7 mouse cellular contexts compared by ENCODE assay signal in genomic region chr14:20545529-20546331, GRCm38 (mm10). TPM values are rescaled to one million over a fixed set of nuclear protein-coding genes. Genes with fewer than 3 reads are reported as not detected.
DNase-seq lines count a peak whose midpoint lies in the region; ATAC-seq and TF ChIP-seq lines count a peak whose summit lies in the region.

No protein-coding gene starts in this region.

- H3K9ac ChIP-seq in intestine, postnatal 0 days (ENCODE audit: low read depth, low read length), result peak overlapping the region; percentile 92
- peak overlapping the region; percentile 96 for H3K9ac ChIP-seq in midbrain, embryonic 12.5 days (replicated peaks)

- TF ChIP-seq CTCF in intestine, postnatal 0 days (IDR thresholded peaks at IDR 0.05; ENCODE audit: low read depth), result no peak
- TF ChIP-seq CTCF in small intestine, adult 2 months (IDR thresholded peaks at IDR 0.05; ENCODE audit: extremely low read depth, insufficient read length, insufficient replicate concordance, low read depth, low read length), result no peak

- ATAC-seq in intestine, postnatal 0 days, result peak; percentile 99
- ATAC-seq in midbrain, embryonic 12.5 days (ENCODE audit: low FRiP score, low read depth), result peak; percentile 97

- H3K27me3 ChIP-seq in intestine, postnatal 0 days (replicated peaks; ENCODE audit: control insufficient read depth, insufficient read depth, low read length), result no peaks in the 10 kb centered on the region
- H3K27me3 ChIP-seq in midbrain, embryonic 12.5 days, result no peaks in the 10 kb centered on the region
- H3K27me3 ChIP-seq in small intestine, adult 2 months (ENCODE audit: control insufficient read depth, insufficient read depth, low read length), result no peaks in the 10 kb centered on the region

- peak overlapping the region; percentile 72 for H3K4me3 ChIP-seq in intestine, postnatal 0 days (ENCODE audit: low read depth, low read length)
- H3K4me3 ChIP-seq in midbrain, embryonic 12.5 days, result peak overlapping the region; percentile 90
- peak overlapping the region; percentile 99 for H3K4me3 ChIP-seq in small intestine, adult 2 months (ENCODE audit: low read depth, low read length)

- under 1% methylated on average over 61 of the region's 67 CpGs for WGBS in intestine, postnatal 0 days
- WGBS in midbrain, embryonic 12.5 days, result under 1% methylated on average over 58 of the region's 67 CpGs
- whole genome bisulfite sequencing in small intestine, adult 2 months, result under 1% methylated on average over 59 of the region's 67 CpGs

- H3K36me3 ChIP-seq in intestine, postnatal 0 days (ENCODE audit: control insufficient read depth, insufficient read depth), result peaks cover 11% of the 10 kb centered on the region
- H3K36me3 ChIP-seq in midbrain, embryonic 12.5 days, result peaks cover 26% of the 10 kb centered on the region
- H3K36me3 ChIP-seq in small intestine, adult 2 months (ENCODE audit: control insufficient read depth, insufficient read depth, low read length), result no peaks in the 10 kb centered on the region

- peak; percentile 89 for TF ChIP-seq POLR2A in small intestine, adult 2 months (IDR thresholded peaks at IDR 0.05; ENCODE audit: low read depth, low read length)

- H3K4me1 ChIP-seq in intestine, postnatal 0 days (replicated peaks; ENCODE audit: control insufficient read depth, insufficient read depth, low read length), result no peaks in the 10 kb centered on the region
- H3K4me1 ChIP-seq in midbrain, embryonic 12.5 days, result peaks cover 10% of the 10 kb centered on the region
- H3K4me1 ChIP-seq in small intestine, adult 2 months (ENCODE audit: control insufficient read depth, insufficient read depth, insufficient read length, low read length), result peaks cover 6% of the 10 kb centered on the region; the same call in 1 of the 2 replicates

- peak overlapping the region; percentile 99 for H3K27ac ChIP-seq in intestine, postnatal 0 days (ENCODE audit: low read depth, low read length)
- peak overlapping the region; percentile 96 for H3K27ac ChIP-seq in midbrain, embryonic 12.5 days (replicated peaks)
- peak overlapping the region; percentile 98 for H3K27ac ChIP-seq in small intestine, adult 2 months (ENCODE audit: insufficient read depth, low read depth, low read length)

- H3K4me2 ChIP-seq in intestine, postnatal 0 days (replicated peaks; ENCODE audit: low read depth), result peak overlapping the region; percentile 63
- peak overlapping the region; percentile 67 for H3K4me2 ChIP-seq in midbrain, embryonic 12.5 days (replicated peaks)

- intact Hi-C loops in gastrocnemius, postnatal 36 days (cut with DNase I), result no loop called here
- intact Hi-C loops in left cerebral cortex, postnatal 4 days (cut with DNase I), result no loop called here

- peak; percentile 98 for DNase-seq in adrenal gland, adult 2 months
- peak; percentile 59 for DNase-seq in embryo, embryonic 11.5 days (ENCODE audit: low read depth, low spot score)
- DNase-seq in gastrocnemius, postnatal 36 days, result peak; percentile 87 to 93
- peak; percentile 77 for DNase-seq in left cerebral cortex, postnatal 4 days

- H3K9me3 ChIP-seq in intestine, postnatal 0 days (ENCODE audit: control insufficient read depth), result no peaks in the 10 kb centered on the region
- no peaks in the 10 kb centered on the region for H3K9me3 ChIP-seq in midbrain, embryonic 12.5 days

RNA-seq across cellular contexts. Expression of gene Ppp3cb, which starts 0.6 kb away (rescaled TPM):
- total RNA-seq in adrenal gland, adult 2 months (2021), result 10 to 100 TPM; 55.2 to 71.6 TPM
- 2.1 and 2.8 TPM in 2 replicates for polyA plus RNA-seq in adrenal gland, adult 2 months (2012; rRNA removed)
- total RNA-seq in gastrocnemius, postnatal 36 days (2021), result 100 to 1,000 TPM; 158 to 159 TPM
- polyA plus RNA-seq in intestine, postnatal 0 days (2015; fragmentation: Nextera tagmentation; extraction: Ambion mirVana), result 24.2 and 24.4 TPM in 2 replicates
- total RNA-seq in left cerebral cortex, postnatal 4 days (2021), result 100 to 1,000 TPM; 355 to 362 TPM
- polyA plus RNA-seq in midbrain, embryonic 12.5 days (2016; fragmentation: Nextera tagmentation; extraction: Ambion mirVana), result 66.2 and 68.8 TPM in 2 replicates
- 1.7 and 4.7 TPM in 2 replicates for polyA plus RNA-seq in small intestine, adult 2 months (2012; rRNA removed)

RNA-seq across cellular contexts. Expression of gene Mss51, which starts 49.0 kb away (rescaled TPM):
- under 1 TPM; 0.21 to 0.61 TPM for total RNA-seq in adrenal gland, adult 2 months (2021)
- 0.07 and 0.10 TPM in 2 replicates for polyA plus RNA-seq in adrenal gland, adult 2 months (2012; rRNA removed)
- 10 to 100 TPM; 20.2 to 36.2 TPM for total RNA-seq in gastrocnemius, postnatal 36 days (2021)
- polyA plus RNA-seq in intestine, postnatal 0 days (2015; fragmentation: Nextera tagmentation; extraction: Ambion mirVana), result 0.21 and 0.26 TPM in 2 replicates
- total RNA-seq in left cerebral cortex, postnatal 4 days (2021), result 1 to 10 TPM; 1.4 to 1.8 TPM
- 0.84 and 0.89 TPM in 2 replicates for polyA plus RNA-seq in midbrain, embryonic 12.5 days (2016; fragmentation: Nextera tagmentation; extraction: Ambion mirVana)
- polyA plus RNA-seq in small intestine, adult 2 months (2012; rRNA removed), result 0.09 and 0.22 TPM in 2 replicates

Comparison
In these comparisons a context has a peak if more than half of its experiments do, and no peak if none do; other contexts are left out.
1. Peak in every context shown above with its lines: DNase-seq, ATAC-seq, H3K4me3 ChIP-seq and H3K27ac ChIP-seq.